Mouse (Mus musculus): ENCODE results near the gene 9230112D13Rik.

DNA sequence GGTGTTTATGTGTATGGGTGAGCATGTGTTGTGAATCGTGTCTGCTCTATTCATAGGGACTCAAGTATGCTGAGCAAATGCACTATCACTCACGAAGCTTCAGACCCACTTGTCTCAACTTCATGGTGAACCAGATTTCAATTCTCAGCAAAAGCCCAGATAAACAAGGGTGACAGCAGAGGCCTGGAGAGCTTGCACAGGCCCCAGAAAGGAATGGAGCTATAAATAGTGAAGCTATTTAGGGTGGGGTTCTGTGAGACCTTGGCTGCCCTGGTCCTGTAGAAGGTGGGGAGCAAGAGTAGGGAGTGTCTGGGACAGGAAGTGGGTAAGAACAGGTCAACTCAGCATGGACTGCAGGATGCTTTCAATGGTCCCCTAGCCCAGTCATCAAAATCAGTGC lies 21.9 kb upstream of the 9230112D13Rik start:
- TF ChIP-seq CTCF (IDR thresholded peaks at IDR 0.05; ENCODE audit: extremely low read depth, insufficient read depth, low read length) (no peak), POLR2A (IDR thresholded peaks at IDR 0.05; ENCODE audit: extremely low read depth, insufficient read depth, low read length) (no peak)
